Mouse (Mus musculus): Measurements from ENCODE around the gene Actn3. TPM values are rescaled to one million over a fixed set of nuclear protein-coding genes. Genes with fewer than 3 reads are reported as not detected.

Actn3 gene
- polyA plus RNA-seq, 1 experiment from 2014 or later: 21.4 TPM

DNA sequence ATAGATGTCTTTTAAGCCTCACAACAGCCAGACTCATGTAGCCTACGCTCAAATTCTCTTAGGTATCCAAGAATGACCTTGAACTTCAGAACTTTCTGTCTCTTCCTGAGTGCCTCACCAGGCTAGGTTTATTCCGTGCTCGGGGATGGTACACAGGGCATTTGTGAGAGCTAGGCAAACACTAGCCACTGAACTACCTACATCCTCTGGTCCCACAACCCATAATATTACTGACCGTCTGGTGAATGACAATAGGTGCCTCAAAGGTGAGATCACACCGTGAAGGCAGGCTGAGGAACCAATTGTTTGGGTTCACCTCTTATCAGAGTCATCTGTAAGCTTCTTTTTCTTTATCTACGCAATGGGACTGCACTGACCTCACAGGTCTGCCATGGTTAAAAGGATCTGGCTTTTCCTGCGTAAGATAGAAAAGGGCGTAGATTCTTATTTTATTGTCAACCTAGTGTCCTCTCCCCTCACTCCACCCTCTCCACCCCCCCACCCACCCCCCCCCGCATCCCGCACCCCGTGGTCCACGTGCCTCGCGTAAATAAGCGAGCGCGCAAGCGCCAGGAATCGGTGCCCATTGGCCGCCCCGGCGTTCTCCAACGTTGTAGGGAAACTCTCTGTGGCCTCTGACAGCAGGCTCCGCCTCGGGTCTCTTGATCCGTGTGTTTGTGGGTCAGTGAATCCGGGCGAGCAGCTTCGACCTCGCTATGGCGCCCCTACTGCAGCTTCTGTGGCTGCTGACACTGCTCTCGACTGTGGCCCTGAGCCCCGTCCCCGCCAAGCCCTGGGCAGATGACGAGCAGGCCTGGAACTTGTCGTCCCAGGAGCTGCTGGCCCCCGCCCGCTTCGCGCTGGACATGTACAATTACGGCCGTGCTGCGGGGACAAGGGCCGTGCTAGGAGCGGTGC lies 22.9 kb downstream of the Actn3 start, which contains the start of gene Ctsf:
Gene Ctsf (plus strand): TSS at position 579 of the 918 bp plus-strand sequence.
- peak; percentile 90 for DNase-seq (ENCODE audit: low spot score)
- Histone ChIP-seq H3K4me1 (ENCODE audit: control insufficient read depth, insufficient read depth, low read length) (0 out of 2 replicates have a peak, but pooled peaks cover 7% of the 10 kb centered on the region), H3K27me3 (replicated peaks; ENCODE audit: control insufficient read depth, insufficient read depth, low read length) (no peaks in the 10 kb centered on the region), H3K4me3 (ENCODE audit: low read depth, low read length) (peak within 1 kb of the TSS; percentile 53), H3K4me2 (ENCODE audit: low read depth, low read length) (peak within 1 kb of the TSS; percentile 97), H3K9ac (ENCODE audit: low read depth, low read length) (peak within 1 kb of the TSS; percentile 68), H3K27ac (replicated peaks; ENCODE audit: low read depth, low read length) (no peak within 1 kb of the TSS), H3K36me3 (ENCODE audit: control insufficient read depth, insufficient read depth, low read length) (no peaks in the 10 kb centered on the region), H3K9me3 (ENCODE audit: control insufficient read depth, low read length) (no peaks in the 10 kb centered on the region)
- WGBS: 6% methylated on average over 35 of the region's 45 CpGs
- ATAC-seq (ENCODE audit: low read depth): peak; percentile 96

DNA sequence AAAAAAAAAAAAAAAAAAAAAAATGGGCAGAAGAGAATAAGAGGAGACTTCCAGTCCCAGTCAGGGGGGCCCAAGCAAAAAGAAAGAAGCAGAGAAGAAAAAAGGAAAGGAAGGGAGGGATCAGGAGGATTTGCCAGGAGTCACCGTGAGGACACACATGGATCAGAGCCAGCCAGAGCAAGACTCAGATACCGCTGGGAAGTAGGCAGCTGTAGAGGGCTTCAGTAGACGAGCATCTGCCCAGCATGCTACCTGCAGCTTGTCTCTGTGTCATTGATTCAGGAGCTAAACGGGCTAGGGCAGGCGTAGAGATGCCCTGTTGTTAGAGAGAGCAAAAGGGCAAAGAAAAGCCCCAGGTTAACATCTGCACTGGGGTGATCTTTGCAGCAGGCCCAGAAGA lies 27.4 kb downstream of the Actn3 start:
- H3K27ac ChIP-seq (replicated peaks; ENCODE audit: low read depth, low read length): no peak overlapping the region
- no peaks in the 10 kb centered on the region for H3K4me1 ChIP-seq (ENCODE audit: control insufficient read depth, insufficient read depth, low read length)
- H3K27me3 ChIP-seq (replicated peaks; ENCODE audit: control insufficient read depth, insufficient read depth, low read length): no peaks in the 10 kb centered on the region
- H3K36me3 ChIP-seq (ENCODE audit: control insufficient read depth, insufficient read depth, low read length): no peaks in the 10 kb centered on the region
- ATAC-seq (ENCODE audit: low read depth) (no peak), DNase-seq (ENCODE audit: low spot score) (no peak)
- H3K9ac ChIP-seq (ENCODE audit: low read depth, low read length): no peak overlapping the region
- WGBS: 39% methylated on average over 5 of the region's 5 CpGs
- H3K9me3 ChIP-seq (ENCODE audit: control insufficient read depth, low read length): no peaks in the 10 kb centered on the region
- no peak overlapping the region for H3K4me3 ChIP-seq (ENCODE audit: low read depth, low read length)
- no peak overlapping the region for H3K4me2 ChIP-seq (ENCODE audit: low read depth, low read length)

DNA sequence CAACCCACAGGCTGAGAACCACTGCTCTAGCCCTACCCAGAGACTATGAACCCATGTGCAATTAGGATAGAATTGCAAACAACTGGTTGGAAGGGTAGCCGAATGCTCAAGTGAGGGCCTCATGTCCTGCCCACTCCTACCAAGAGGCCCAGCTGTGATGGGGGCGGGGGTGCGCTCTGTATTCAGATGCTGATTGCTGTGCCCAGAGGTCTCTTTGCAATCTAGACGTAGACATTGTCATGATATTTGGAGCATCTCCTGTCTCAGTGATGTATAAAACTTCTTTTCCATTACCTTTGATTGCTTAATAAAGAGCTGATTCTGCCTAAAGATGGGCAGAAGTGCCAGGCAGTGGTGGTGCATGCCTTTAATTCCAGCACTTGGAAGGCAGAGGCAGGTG lies 27.9 kb downstream of the Actn3 start:
- Histone ChIP-seq H3K9ac (ENCODE audit: low read depth, low read length) (no peak overlapping the region), H3K36me3 (ENCODE audit: control insufficient read depth, insufficient read depth, low read length) (no peaks in the 10 kb centered on the region), H3K27me3 (replicated peaks; ENCODE audit: control insufficient read depth, insufficient read depth, low read length) (no peaks in the 10 kb centered on the region), H3K4me2 (ENCODE audit: low read depth, low read length) (no peak overlapping the region), H3K4me1 (ENCODE audit: control insufficient read depth, insufficient read depth, low read length) (no peaks in the 10 kb centered on the region), H3K4me3 (ENCODE audit: low read depth, low read length) (no peak overlapping the region), H3K27ac (replicated peaks; ENCODE audit: low read depth, low read length) (no peak overlapping the region), H3K9me3 (ENCODE audit: control insufficient read depth, low read length) (no peaks in the 10 kb centered on the region)
- no peak for ATAC-seq (ENCODE audit: low read depth)
- WGBS: 54% methylated on average over 4 of the region's 4 CpGs
- no peak for DNase-seq (ENCODE audit: low spot score)

DNA sequence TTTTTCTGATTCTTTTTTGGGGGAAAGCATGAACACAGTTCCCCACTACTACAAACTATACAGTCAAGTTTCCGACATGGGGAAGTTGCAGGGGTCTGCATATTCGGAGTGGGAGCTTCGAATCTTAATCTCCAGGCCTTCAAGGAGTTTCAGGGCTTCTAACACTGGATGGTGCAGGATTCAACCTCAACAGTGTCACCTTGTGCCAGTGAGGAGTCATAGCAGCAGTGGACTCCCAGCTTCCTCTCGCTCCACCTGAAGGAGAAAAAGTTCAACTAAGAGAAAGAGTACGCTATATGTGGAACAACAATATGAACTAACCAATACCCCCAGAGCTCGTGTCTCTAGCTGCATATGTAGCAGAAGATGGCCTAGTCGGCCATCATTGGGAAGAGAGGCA lies 30.2 kb downstream of the Actn3 start:
- no peak overlapping the region for H3K27ac ChIP-seq (replicated peaks; ENCODE audit: low read depth, low read length)
- DNase-seq (ENCODE audit: low spot score) (peak; percentile 30), ATAC-seq (ENCODE audit: low read depth) (no peak)
- no peak overlapping the region for H3K4me3 ChIP-seq (ENCODE audit: low read depth, low read length)
- WGBS: 37% methylated on average over 7 of the region's 7 CpGs
- H3K4me1 ChIP-seq (ENCODE audit: control insufficient read depth, insufficient read depth, low read length): no peaks in the 10 kb centered on the region
- H3K9me3 ChIP-seq (ENCODE audit: control insufficient read depth, low read length): no peaks in the 10 kb centered on the region
- no peak overlapping the region for H3K9ac ChIP-seq (ENCODE audit: low read depth, low read length)
- no peak overlapping the region for H3K4me2 ChIP-seq (ENCODE audit: low read depth, low read length)
- no peaks in the 10 kb centered on the region for H3K36me3 ChIP-seq (ENCODE audit: control insufficient read depth, insufficient read depth, low read length)
- H3K27me3 ChIP-seq (replicated peaks; ENCODE audit: control insufficient read depth, insufficient read depth, low read length): no peaks in the 10 kb centered on the region

DNA sequence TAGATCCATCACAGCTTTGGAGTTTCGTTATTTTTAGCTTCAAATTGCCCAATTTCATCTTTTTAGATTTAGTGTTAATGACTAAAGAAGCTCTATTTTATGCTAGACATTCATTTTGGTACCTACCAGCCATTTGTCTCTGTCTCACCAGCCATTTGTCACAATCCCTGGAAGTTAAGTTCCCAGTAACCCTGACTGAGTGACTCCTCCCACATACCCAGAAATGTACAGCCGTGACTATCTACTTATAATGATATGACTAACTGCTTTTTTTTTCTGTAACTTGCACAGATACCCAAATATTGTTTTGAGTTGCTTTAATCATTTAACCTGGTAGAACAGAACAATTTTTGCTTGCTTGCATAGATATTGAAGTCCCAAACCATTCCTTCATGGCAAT lies 31.9 kb downstream of the Actn3 start:
- no peak overlapping the region for H3K27ac ChIP-seq (replicated peaks; ENCODE audit: low read depth, low read length)
- ATAC-seq (ENCODE audit: low read depth): no peak
- no peaks in the 10 kb centered on the region for H3K36me3 ChIP-seq (ENCODE audit: control insufficient read depth, insufficient read depth, low read length)
- H3K27me3 ChIP-seq (replicated peaks; ENCODE audit: control insufficient read depth, insufficient read depth, low read length): peaks cover 12% of the 10 kb centered on the region
- 64% methylated on average over 2 of the region's 2 CpGs for WGBS
- no peaks in the 10 kb centered on the region for H3K4me1 ChIP-seq (ENCODE audit: control insufficient read depth, insufficient read depth, low read length)
- no peak overlapping the region for H3K4me3 ChIP-seq (ENCODE audit: low read depth, low read length)
- no peak overlapping the region for H3K9ac ChIP-seq (ENCODE audit: low read depth, low read length)
- no peaks in the 10 kb centered on the region for H3K9me3 ChIP-seq (ENCODE audit: control insufficient read depth, low read length)
- no peak overlapping the region for H3K4me2 ChIP-seq (ENCODE audit: low read depth, low read length)
- no peak for DNase-seq (ENCODE audit: low spot score)

DNA sequence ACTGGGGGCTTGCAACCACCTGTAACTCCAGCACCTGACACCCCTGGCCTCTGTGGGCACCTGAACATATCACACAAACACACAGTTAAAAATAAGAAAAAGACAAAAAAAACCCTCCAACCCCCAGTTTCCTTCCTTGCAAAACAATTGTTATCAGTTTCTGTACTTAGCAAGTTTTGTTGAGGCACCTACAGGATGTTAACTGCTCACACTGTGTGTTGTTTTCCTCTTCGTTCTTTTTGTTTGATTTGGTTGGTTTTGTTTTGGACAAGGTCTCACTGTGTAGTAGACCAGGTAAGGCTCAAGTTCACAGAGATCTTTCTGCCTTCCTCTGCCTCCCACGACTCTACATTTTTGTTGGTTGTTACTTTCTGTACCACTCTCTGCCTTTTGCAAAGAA lies 35.1 kb downstream of the Actn3 start:
- no peak for ATAC-seq (ENCODE audit: low read depth)
- peaks cover 23% of the 10 kb centered on the region for H3K27me3 ChIP-seq (replicated peaks; ENCODE audit: control insufficient read depth, insufficient read depth, low read length)
- H3K9ac ChIP-seq (ENCODE audit: low read depth, low read length): no peak overlapping the region
- H3K9me3 ChIP-seq (ENCODE audit: control insufficient read depth, low read length): no peaks in the 10 kb centered on the region
- H3K36me3 ChIP-seq (ENCODE audit: control insufficient read depth, insufficient read depth, low read length): 0 out of 2 replicates have a peak, but pooled peaks cover 1% of the 10 kb centered on the region
- 73% methylated on average over 2 of the region's 2 CpGs for WGBS
- peaks cover 8% of the 10 kb centered on the region; the same call in 1 of the 2 replicates for H3K4me1 ChIP-seq (ENCODE audit: control insufficient read depth, insufficient read depth, low read length)
- H3K4me3 ChIP-seq (ENCODE audit: low read depth, low read length): no peak overlapping the region
- H3K4me2 ChIP-seq (ENCODE audit: low read depth, low read length): no peak overlapping the region
- no peak overlapping the region for H3K27ac ChIP-seq (replicated peaks; ENCODE audit: low read depth, low read length)
- no peak for DNase-seq (ENCODE audit: low spot score)

DNA sequence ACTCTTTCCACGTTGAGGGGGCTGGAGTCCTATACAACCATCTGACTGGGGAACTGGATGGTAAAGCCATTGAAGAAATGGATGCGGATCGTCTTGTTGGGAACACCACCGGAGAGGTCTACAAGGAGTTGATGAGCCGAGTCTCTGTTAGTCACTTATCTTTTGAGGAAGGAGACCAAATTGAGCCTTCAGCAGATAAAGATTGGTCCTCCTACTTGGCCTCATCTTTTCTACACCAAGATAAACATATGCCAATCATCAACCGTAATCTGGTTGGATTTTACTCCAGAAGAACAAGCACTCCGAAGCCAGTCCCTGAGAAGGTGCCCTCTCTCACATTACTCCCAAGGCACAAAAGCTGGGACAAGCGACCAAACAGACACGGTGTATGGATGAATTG lies 36.9 kb downstream of the Actn3 start:
- ATAC-seq (ENCODE audit: low read depth) (no peak), DNase-seq (ENCODE audit: low spot score) (no peak)
- Histone ChIP-seq H3K36me3 (ENCODE audit: control insufficient read depth, insufficient read depth, low read length) (0 out of 2 replicates have a peak, but pooled peaks cover 13% of the 10 kb centered on the region), H3K9me3 (ENCODE audit: control insufficient read depth, low read length) (no peaks in the 10 kb centered on the region), H3K4me1 (ENCODE audit: control insufficient read depth, insufficient read depth, low read length) (peaks cover 8% of the 10 kb centered on the region; the same call in 1 of the 2 replicates), H3K27me3 (replicated peaks; ENCODE audit: control insufficient read depth, insufficient read depth, low read length) (peaks cover 23% of the 10 kb centered on the region), H3K4me3 (ENCODE audit: low read depth, low read length) (no peak overlapping the region), H3K27ac (replicated peaks; ENCODE audit: low read depth, low read length) (no peak overlapping the region), H3K9ac (ENCODE audit: low read depth, low read length) (no peak overlapping the region), H3K4me2 (ENCODE audit: low read depth, low read length) (no peak overlapping the region)
- 85% methylated on average over 9 of the region's 9 CpGs for WGBS

DNA sequence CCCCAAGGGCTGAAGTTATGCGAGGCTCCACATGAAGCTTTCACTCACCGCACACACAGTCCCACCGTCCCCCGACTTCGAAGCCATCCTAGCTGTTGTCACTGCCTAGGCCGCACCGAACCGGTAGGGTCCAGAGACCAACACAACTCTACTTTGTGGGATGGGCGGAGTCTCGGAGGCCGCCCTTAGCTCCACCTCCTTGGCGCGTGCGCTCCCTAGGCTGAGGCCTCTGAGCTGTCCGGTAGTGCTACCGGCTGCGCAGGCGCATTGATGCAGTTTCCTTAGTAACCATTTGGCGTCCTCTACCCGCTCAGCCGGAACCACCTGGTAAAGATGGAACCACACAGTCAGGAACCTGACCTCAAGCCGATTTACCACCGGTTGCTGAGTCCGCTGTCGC lies 38.6 kb downstream of the Actn3 start, which contains the start of the genes Ccs and Ccdc87:
Gene Ccs (minus strand): TSS at position 184 of the 400 bp plus-strand sequence.
Gene Ccdc87 (plus strand): TSS at position 218 of the 400 bp plus-strand sequence.
- H3K4me3 ChIP-seq (ENCODE audit: low read depth, low read length): peak within 1 kb of the TSS; percentile 69
- peak within 1 kb of the TSS; percentile 77 for H3K9ac ChIP-seq (ENCODE audit: low read depth, low read length)
- H3K27ac ChIP-seq (replicated peaks; ENCODE audit: low read depth, low read length): no peak within 1 kb of the TSS; the same call in 1 of the 2 replicates
- peaks cover 23% of the 10 kb centered on the region for H3K27me3 ChIP-seq (replicated peaks; ENCODE audit: control insufficient read depth, insufficient read depth, low read length)
- 0 out of 2 replicates have a peak, but pooled peaks cover 13% of the 10 kb centered on the region for H3K36me3 ChIP-seq (ENCODE audit: control insufficient read depth, insufficient read depth, low read length)
- no peaks in the 10 kb centered on the region for H3K9me3 ChIP-seq (ENCODE audit: control insufficient read depth, low read length)
- ATAC-seq (ENCODE audit: low read depth) (peak; percentile 99), DNase-seq (ENCODE audit: low spot score) (peak; percentile 97)
- WGBS: under 1% methylated on average over 25 of the region's 25 CpGs
- peaks cover 8% of the 10 kb centered on the region; the same call in 1 of the 2 replicates for H3K4me1 ChIP-seq (ENCODE audit: control insufficient read depth, insufficient read depth, low read length)
- peak within 1 kb of the TSS; percentile 74 for H3K4me2 ChIP-seq (ENCODE audit: low read depth, low read length)

All from embryonic facial prominence, embryonic 14.5 days (tissue).